Mouse (Mus musculus): ENCODE measurements around the gene Usp54. TPM values are rescaled to one million over a fixed set of nuclear protein-coding genes. Genes with fewer than 3 reads are reported as not detected.

The Usp54 gene
- total RNA-seq, 2 experiments from 2014 or later: 23.0 to 26.9 TPM

GRCm38 (mm10) chr14:20544467-20545411 lies 96.1 kb downstream of the Usp54 start:
- intact Hi-C loops (cut with DNase I): no loop called here
- no peak for DNase-seq

- DNase-seq: no peak
- intact Hi-C loops (cut with DNase I): no loop called here
Measured at GRCm38 (mm10) chr14:20529643-20530042, 111.2 kb downstream of the Usp54 start.

GRCm38 (mm10) chr14:20520179-20520578 lies 120.7 kb downstream of the Usp54 start:
- no peak for DNase-seq
- intact Hi-C loops (cut with DNase I): no loop called here

GRCm38 (mm10) chr14:20508424-20508823 lies 132.4 kb downstream of the Usp54 start:
- intact Hi-C loops (cut with DNase I): no loop called here
- no peak for DNase-seq

GRCm38 (mm10) chr14:20502966-20503365 lies 137.9 kb downstream of the Usp54 start:
- intact Hi-C loops (cut with DNase I): no loop called here
- DNase-seq: no peak

- intact Hi-C loops (cut with DNase I): no loop called here
- no peak for DNase-seq
Measured at GRCm38 (mm10) chr14:20499982-20500381, 140.9 kb downstream of the Usp54 start.

Small RNAs within 50 kb of the gene (microRNA-seq; reads per million reads assigned to microRNA genes)
- not detected for gene Mir6946

Other genes starting within 250 kb of the Usp54 start
- 10 to 100 TPM; 32.9 to 33.2 TPM for gene Mrps16, start 247.4 kb downstream of the Usp54 start, total RNA-seq (2021)
- gene Cfap70, start 188.8 kb downstream of the Usp54 start, total RNA-seq (2021): 1 to 10 TPM; 1.7 to 2.9 TPM
- 10 to 100 TPM; 46.1 to 50.4 TPM for gene Anxa7, start 160.9 kb downstream of the Usp54 start, total RNA-seq (2021)
- gene Mss51, start 144.2 kb downstream of the Usp54 start, total RNA-seq (2021): 1 to 10 TPM; 1.4 to 1.8 TPM
- 100 to 1,000 TPM; 355 to 362 TPM for gene Ppp3cb, start 94.5 kb downstream of the Usp54 start, total RNA-seq (2021)
- gene Myoz1, start 15.5 kb upstream of the Usp54 start, total RNA-seq (2021): not detected
- gene Synpo2l, start 27.3 kb upstream of the Usp54 start, total RNA-seq (2021): under 1 TPM; 0.16 to 0.28 TPM
- gene Sec24c, start 33.2 kb upstream of the Usp54 start, total RNA-seq (2021): 100 to 1,000 TPM; 124 to 151 TPM
- gene Fut11, start 53.9 kb upstream of the Usp54 start, total RNA-seq (2021): 10 to 100 TPM; 21.9 to 22.3 TPM
- 10 to 100 TPM; 75.5 to 76.4 TPM for gene Chchd1, start 61.9 kb upstream of the Usp54 start, total RNA-seq (2021)
- 100 to 1,000 TPM; 182 to 183 TPM for gene Zswim8, start 66.5 kb upstream of the Usp54 start, total RNA-seq (2021)
- gene Ndst2, start 93.5 kb upstream of the Usp54 start, total RNA-seq (2021): 10 to 100 TPM; 22.6 to 23.5 TPM
- 100 to 1,000 TPM; 184 to 193 TPM for gene Camk2g, start 153.0 kb upstream of the Usp54 start, total RNA-seq (2021)
- 1 to 10 TPM; 2.6 to 3.4 TPM for gene Plau, start 195.6 kb upstream of the Usp54 start, total RNA-seq (2021)

Measured in left cerebral cortex, postnatal 4 days (tissue).